Mouse (Mus musculus): ENCODE measurements at regions not wholly inside any gene's neighbourhood (a gene's known extent, or its start where the extent isn't known, plus 50 kb on each side); places are given as distances from the start of the nearest gene placed in this dataset.

GRCm38 (mm10) chr2:107964841-107965240, 674.4 kb downstream of the Kcna4 start:
- H3K9me3 ChIP-seq, result no peaks in the 10 kb centered on the region
- no peak for ATAC-seq (ENCODE audit: extremely low read depth, insufficient number of reproducible peaks, low FRiP score, low TSS enrichment)
- no peaks in the 10 kb centered on the region for H3K4me1 ChIP-seq
- H3K27ac ChIP-seq (replicated peaks), result no peak overlapping the region
- H3K9ac ChIP-seq, result no peak overlapping the region
- WGBS, result 70% methylated on average over 2 of the region's 2 CpGs
- H3K4me2 ChIP-seq, result no peak overlapping the region
- H3K4me3 ChIP-seq, result no peak overlapping the region
- no peaks in the 10 kb centered on the region for H3K36me3 ChIP-seq
- no peaks in the 10 kb centered on the region for H3K27me3 ChIP-seq (replicated peaks)

- Histone ChIP-seq H3K9ac (no peak overlapping the region), H3K36me3 (no peaks in the 10 kb centered on the region), H3K27me3 (replicated peaks) (no peaks in the 10 kb centered on the region), H3K4me3 (no peak overlapping the region), H3K27ac (replicated peaks) (no peak overlapping the region), H3K4me2 (no peak overlapping the region), H3K9me3 (no peaks in the 10 kb centered on the region), H3K4me1 (no peaks in the 10 kb centered on the region)
- no peak for ATAC-seq (ENCODE audit: extremely low read depth, insufficient number of reproducible peaks, low FRiP score, low TSS enrichment)
- 62% methylated on average over 7 of the region's 7 CpGs for WGBS
Measured at GRCm38 (mm10) chr2:107965336-107966306, 675.2 kb downstream of the Kcna4 start.

- Histone ChIP-seq H3K4me2 (no peak overlapping the region), H3K9ac (no peak overlapping the region), H3K36me3 (no peaks in the 10 kb centered on the region), H3K27me3 (replicated peaks) (no peaks in the 10 kb centered on the region), H3K4me1 (no peaks in the 10 kb centered on the region), H3K9me3 (no peaks in the 10 kb centered on the region), H3K27ac (replicated peaks) (no peak overlapping the region), H3K4me3 (no peak overlapping the region)
- WGBS, result 42% methylated on average over 2 of the region's 2 CpGs
- ATAC-seq (ENCODE audit: extremely low read depth, insufficient number of reproducible peaks, low FRiP score, low TSS enrichment), result no peak
Measured at GRCm38 (mm10) chr2:107968526-107968925, 678.1 kb downstream of the Kcna4 start.

GRCm38 (mm10) chr2:107969526-107969925, 679.1 kb downstream of the Kcna4 start:
- 78% methylated on average over 2 of the region's 2 CpGs for WGBS
- Histone ChIP-seq H3K36me3 (no peaks in the 10 kb centered on the region), H3K27me3 (replicated peaks) (no peaks in the 10 kb centered on the region), H3K9ac (no peak overlapping the region), H3K4me1 (no peaks in the 10 kb centered on the region), H3K4me3 (no peak overlapping the region), H3K4me2 (no peak overlapping the region), H3K27ac (replicated peaks) (no peak overlapping the region), H3K9me3 (no peaks in the 10 kb centered on the region)
- no peak for ATAC-seq (ENCODE audit: extremely low read depth, insufficient number of reproducible peaks, low FRiP score, low TSS enrichment)

- H3K27me3 ChIP-seq (replicated peaks), result no peaks in the 10 kb centered on the region
- WGBS, result 60% methylated on average over 4 of the region's 4 CpGs
- H3K4me1 ChIP-seq, result no peaks in the 10 kb centered on the region
- no peaks in the 10 kb centered on the region for H3K9me3 ChIP-seq
- no peak for ATAC-seq (ENCODE audit: extremely low read depth, insufficient number of reproducible peaks, low FRiP score, low TSS enrichment)
- no peaks in the 10 kb centered on the region for H3K36me3 ChIP-seq
- no peak overlapping the region for H3K4me3 ChIP-seq
- no peak overlapping the region for H3K4me2 ChIP-seq
- H3K9ac ChIP-seq, result no peak overlapping the region
- H3K27ac ChIP-seq (replicated peaks), result no peak overlapping the region
Measured at GRCm38 (mm10) chr2:107973528-107973927, 683.1 kb downstream of the Kcna4 start.

GRCm38 (mm10) chr2:107994831-107995230, 704.4 kb downstream of the Kcna4 start:
- Histone ChIP-seq H3K27me3 (replicated peaks) (no peaks in the 10 kb centered on the region), H3K27ac (replicated peaks) (no peak overlapping the region), H3K4me1 (no peaks in the 10 kb centered on the region), H3K9me3 (no peaks in the 10 kb centered on the region), H3K36me3 (no peaks in the 10 kb centered on the region), H3K9ac (no peak overlapping the region), H3K4me3 (no peak overlapping the region), H3K4me2 (no peak overlapping the region)
- WGBS, result 61% methylated on average over 6 of the region's 6 CpGs
- ATAC-seq (ENCODE audit: extremely low read depth, insufficient number of reproducible peaks, low FRiP score, low TSS enrichment), result no peak

- 57% methylated on average over 3 of the region's 3 CpGs for WGBS
- Histone ChIP-seq H3K36me3 (no peaks in the 10 kb centered on the region), H3K9me3 (no peaks in the 10 kb centered on the region), H3K27ac (replicated peaks) (no peak overlapping the region), H3K9ac (no peak overlapping the region), H3K4me1 (no peaks in the 10 kb centered on the region), H3K4me2 (no peak overlapping the region), H3K4me3 (no peak overlapping the region), H3K27me3 (replicated peaks) (no peaks in the 10 kb centered on the region)
- ATAC-seq (ENCODE audit: extremely low read depth, insufficient number of reproducible peaks, low FRiP score, low TSS enrichment), result no peak
Measured at GRCm38 (mm10) chr2:108011534-108011933, 721.1 kb downstream of the Kcna4 start.

GRCm38 (mm10) chr2:108023206-108023605, 732.8 kb downstream of the Kcna4 start:
- ATAC-seq (ENCODE audit: extremely low read depth, insufficient number of reproducible peaks, low FRiP score, low TSS enrichment), result no peak
- no peak overlapping the region for H3K27ac ChIP-seq (replicated peaks)
- WGBS, result 61% methylated on average over 3 of the region's 3 CpGs
- no peaks in the 10 kb centered on the region for H3K9me3 ChIP-seq
- H3K27me3 ChIP-seq (replicated peaks), result no peaks in the 10 kb centered on the region
- H3K36me3 ChIP-seq, result no peaks in the 10 kb centered on the region
- H3K9ac ChIP-seq, result no peak overlapping the region
- H3K4me1 ChIP-seq, result no peaks in the 10 kb centered on the region
- no peak overlapping the region for H3K4me3 ChIP-seq
- no peak overlapping the region for H3K4me2 ChIP-seq

GRCm38 (mm10) chr2:108030657-108031056, 740.2 kb downstream of the Kcna4 start:
- ATAC-seq (ENCODE audit: extremely low read depth, insufficient number of reproducible peaks, low FRiP score, low TSS enrichment), result no peak
- H3K4me1 ChIP-seq, result no peaks in the 10 kb centered on the region
- WGBS, result 79% methylated on average over 2 of the region's 2 CpGs
- H3K4me2 ChIP-seq, result no peak overlapping the region
- H3K4me3 ChIP-seq, result no peak overlapping the region
- H3K36me3 ChIP-seq, result no peaks in the 10 kb centered on the region
- H3K9me3 ChIP-seq, result no peaks in the 10 kb centered on the region
- H3K27ac ChIP-seq (replicated peaks), result no peak overlapping the region
- no peak overlapping the region for H3K9ac ChIP-seq
- no peaks in the 10 kb centered on the region for H3K27me3 ChIP-seq (replicated peaks)

GRCm38 (mm10) chr2:108032301-108033013, 742.0 kb downstream of the Kcna4 start:
- ATAC-seq (ENCODE audit: extremely low read depth, insufficient number of reproducible peaks, low FRiP score, low TSS enrichment), result no peak

GRCm38 (mm10) chr2:108033328-108034182, 743.1 kb downstream of the Kcna4 start:
- Histone ChIP-seq H3K4me2 (no peak overlapping the region), H3K4me1 (no peaks in the 10 kb centered on the region), H3K27me3 (replicated peaks) (no peaks in the 10 kb centered on the region), H3K4me3 (no peak overlapping the region), H3K9me3 (no peaks in the 10 kb centered on the region), H3K27ac (replicated peaks) (no peak overlapping the region), H3K9ac (no peak overlapping the region), H3K36me3 (no peaks in the 10 kb centered on the region)
- WGBS, result 57% methylated on average over 8 of the region's 8 CpGs
- no peak for ATAC-seq (ENCODE audit: extremely low read depth, insufficient number of reproducible peaks, low FRiP score, low TSS enrichment)

More at GRCm38 (mm10) chr2:108032301-108033013, 742.0 kb downstream of the Kcna4 start:
- WGBS, result 59% methylated on average over 3 of the region's 3 CpGs
- Histone ChIP-seq H3K4me2 (no peak overlapping the region), H3K9me3 (no peaks in the 10 kb centered on the region), H3K4me1 (no peaks in the 10 kb centered on the region), H3K27me3 (replicated peaks) (no peaks in the 10 kb centered on the region), H3K4me3 (no peak overlapping the region), H3K36me3 (no peaks in the 10 kb centered on the region), H3K9ac (no peak overlapping the region), H3K27ac (replicated peaks) (no peak overlapping the region)
